Mouse (Mus musculus) thymus, postnatal 36 days (tissue): Measurements from ENCODE around the gene Foxg1.

Experiments used
- DNase-seq, 2 experiments: peaks; one replicate each; pipeline ENCODE4 v3.0.0; 2022; ENCODE audit warnings: mixed read lengths in 2 of 2

Gene Foxg1

GRCm38 (mm10) chr12:49386081-49386805 is 3.8 kb downstream of the Foxg1 start:
- DNase-seq: no peak

- no peak for DNase-seq
Measured at GRCm38 (mm10) chr12:49387856-49388598, 5.6 kb downstream of the Foxg1 start.

- DNase-seq: no peak
Measured at GRCm38 (mm10) chr12:49389666-49390065, 7.2 kb downstream of the Foxg1 start.

- no peak for DNase-seq
Measured at GRCm38 (mm10) chr12:49390257-49390656, 7.8 kb downstream of the Foxg1 start.

- no peak for DNase-seq
Measured at GRCm38 (mm10) chr12:49390926-49391304, 8.5 kb downstream of the Foxg1 start.

GRCm38 (mm10) chr12:49391305-49392040 is 9.0 kb downstream of the Foxg1 start:
- no peak for DNase-seq

GRCm38 (mm10) chr12:49392041-49392390 is 9.6 kb downstream of the Foxg1 start:
- no peak for DNase-seq

- no peak for DNase-seq
Measured at GRCm38 (mm10) chr12:49392876-49393275, 10.4 kb downstream of the Foxg1 start.

- DNase-seq: no peak
Measured at GRCm38 (mm10) chr12:49393639-49394038, 11.2 kb downstream of the Foxg1 start.

- DNase-seq: no peak
Measured at GRCm38 (mm10) chr12:49394181-49394580, 11.7 kb downstream of the Foxg1 start.

- no peak for DNase-seq
Measured at GRCm38 (mm10) chr12:49394836-49395235, 12.4 kb downstream of the Foxg1 start.

GRCm38 (mm10) chr12:49395969-49396368 is 13.5 kb downstream of the Foxg1 start:
- no peak for DNase-seq

- no peak for DNase-seq
Measured at GRCm38 (mm10) chr12:49396776-49397175, 14.3 kb downstream of the Foxg1 start.

GRCm38 (mm10) chr12:49397443-49398162 is 15.1 kb downstream of the Foxg1 start:
- DNase-seq: no peak

GRCm38 (mm10) chr12:49398163-49398540 is 15.7 kb downstream of the Foxg1 start:
- DNase-seq: no peak

- DNase-seq: no peak
Measured at GRCm38 (mm10) chr12:49398636-49399035, 16.2 kb downstream of the Foxg1 start.

GRCm38 (mm10) chr12:49399611-49400010 is 17.2 kb downstream of the Foxg1 start:
- no peak for DNase-seq

- DNase-seq: no peak
Measured at GRCm38 (mm10) chr12:49400036-49400852, 17.8 kb downstream of the Foxg1 start.

- no peak for DNase-seq
Measured at GRCm38 (mm10) chr12:49400853-49401118, 18.3 kb downstream of the Foxg1 start.

GRCm38 (mm10) chr12:49401119-49401795 is 18.8 kb downstream of the Foxg1 start:
- DNase-seq: no peak

GRCm38 (mm10) chr12:49401796-49402130 is 19.3 kb downstream of the Foxg1 start:
- no peak for DNase-seq

- no peak for DNase-seq
Measured at GRCm38 (mm10) chr12:49409833-49410232, 27.4 kb downstream of the Foxg1 start.
